Mouse (Mus musculus) splenic B cell, adult 2 months (primary cell): ENCODE measurements at regions not wholly inside any gene's neighbourhood (a gene's known extent, or its start where the extent isn't known, plus 50 kb on each side); places are given as distances from the start of the nearest gene placed in this dataset.

ENCODE experiments used
- DNase-seq: peaks from one replicate; pipeline ENCODE4 v3.0.0-alpha.2; 2011; ENCODE audit warnings: low read depth, low spot score
- H3K27me3 ChIP-seq: 2 replicates; pipeline ENCODE4 v1.6.1; 2012; ENCODE audit warnings: mild to moderate bottlenecking, low read length, moderate library complexity, mixed read lengths; ENCODE audit not compliant: control insufficient read depth, poor library complexity, insufficient read depth, severe bottlenecking
- H3K36me3 ChIP-seq: 2 replicates; pipeline ENCODE4 v1.6.1; 2012; ENCODE audit warnings: mild to moderate bottlenecking, low read length, moderate library complexity, mixed read lengths; ENCODE audit not compliant: control insufficient read depth, poor library complexity, insufficient read depth, severe bottlenecking

DNA sequence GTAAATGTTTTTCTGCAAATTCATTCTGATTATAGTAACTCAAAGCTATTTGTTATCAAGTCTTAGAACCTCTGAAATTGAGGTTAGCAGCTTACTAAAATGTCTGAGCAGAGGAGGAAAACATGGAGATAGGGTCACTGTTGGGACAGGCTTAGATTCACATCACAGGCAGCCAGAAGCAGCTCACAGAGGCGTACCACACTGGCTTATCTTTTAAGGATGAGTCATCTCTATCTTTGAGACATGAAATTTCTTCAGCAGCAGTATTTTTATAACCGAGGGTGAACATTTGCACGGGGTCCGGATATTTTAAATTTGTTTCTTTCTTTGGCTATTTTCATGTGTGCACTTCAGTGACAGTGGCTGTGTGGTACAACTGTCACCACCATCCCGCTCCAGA is 56.0 kb upstream of the Eef1e1 start:
- H3K36me3 ChIP-seq = no peaks in the 10 kb centered on the region
- no peak for DNase-seq
- H3K27me3 ChIP-seq = no peaks in the 10 kb centered on the region
